Mouse (Mus musculus) MEL (cell line): Measurements from ENCODE around the gene Bach2. TPM values are rescaled to one million over a fixed set of nuclear protein-coding genes. Genes with fewer than 3 reads are reported as not detected.

ENCODE experiments used
- DNase-seq: peaks from one replicate; pipeline ENCODE4 v3.0.0; 2011; ENCODE audit warnings: low read depth, low spot score
- H3K27ac ChIP-seq: 2 replicates; pipeline ENCODE4 v1.5.1; 2012; ENCODE audit warnings: low read depth, mild to moderate bottlenecking, control low read depth, low read length, moderate library complexity; ENCODE audit not compliant: control insufficient read depth
- H3K27me3 ChIP-seq, 2 experiments: fragments of 150-350 bp in 1 of 2; sonication (generic) in 1 of 2; 2 replicates each; pipeline ENCODE4 v1.6.1; 2012; ENCODE audit warnings: low read length in 2 of 2, mild to moderate bottlenecking in 2 of 2, improper control_type of control experiment in 1 of 2, moderate library complexity in 1 of 2; ENCODE audit not compliant: insufficient read depth in 2 of 2, control insufficient read depth in 1 of 2
- H3K36me3 ChIP-seq, 2 experiments: 2 replicates each; pipeline ENCODE4 v1.6.1; 2012 to 2014; ENCODE audit warnings: low read length in 2 of 2, improper control_type of control experiment in 1 of 2, inconsistent platforms in 1 of 2, mild to moderate bottlenecking in 1 of 2; ENCODE audit not compliant: insufficient read depth in 2 of 2, control insufficient read depth in 1 of 2
- H3K4me1 ChIP-seq, 2 experiments: fragments of 150-350 bp in 1 of 2; sonication (generic) in 1 of 2; 2 replicates each; pipeline ENCODE4 v1.6.1; 2012; ENCODE audit warnings: low read length in 2 of 2, improper control_type of control experiment in 1 of 2, mild to moderate bottlenecking in 1 of 2; ENCODE audit not compliant: insufficient read depth in 2 of 2, control insufficient read depth in 1 of 2
- H3K4me3 ChIP-seq, 2 experiments: fragments of 150-350 bp in 1 of 2; sonication (generic) in 1 of 2; 2 replicates each; pipeline ENCODE4 v1.5.1; 2012; ENCODE audit warnings: low read depth in 2 of 2, low read length in 2 of 2, mild to moderate bottlenecking in 2 of 2, moderate library complexity in 2 of 2, control low read depth in 1 of 2, improper control_type of control experiment in 1 of 2; ENCODE audit not compliant: control insufficient read depth in 1 of 2, insufficient read depth in 1 of 2
- H3K79me2 ChIP-seq: 2 replicates; pipeline ENCODE4 v1.6.1; 2012; ENCODE audit warnings: mild to moderate bottlenecking, low read length, moderate library complexity; ENCODE audit not compliant: control insufficient read depth, poor library complexity, insufficient read depth
- H3K9ac ChIP-seq: 2 replicates; pipeline ENCODE4 v1.6.1; 2012; ENCODE audit warnings: low read depth, mild to moderate bottlenecking, control low read depth, low read length, moderate library complexity; ENCODE audit not compliant: control insufficient read depth, poor library complexity, severe bottlenecking
- H3K9me3 ChIP-seq: fragments of 150-350 bp; sonication (generic); replicated peaks from 2 replicates; pipeline ENCODE4 v1.6.1; 2012; ENCODE audit warnings: mild to moderate bottlenecking, low read length, improper control_type of control experiment, moderate library complexity; ENCODE audit not compliant: insufficient read depth
- BHLHE40 ChIP-seq: IDR thresholded peaks from 2 replicates; pipeline ENCODE4 v1.6.1; 2012; ENCODE audit warnings: low read depth, mild to moderate bottlenecking, inconsistent platforms, low read length, improper control_type of control experiment, borderline replicate concordance
- CHD1 ChIP-seq: IDR thresholded peaks from 2 replicates; pipeline ENCODE4 v1.6.1; 2012; ENCODE audit warnings: low read depth, mild to moderate bottlenecking, inconsistent platforms, low read length, improper control_type of control experiment
- CTCF ChIP-seq, 3 experiments: IDR thresholded peaks in 2 of 3; conservative IDR thresholded peaks in 1 of 3; 2 replicates each; pipeline ENCODE4 v1.5.1; 2011 to 2012; ENCODE audit warnings: low read length in 3 of 3, low read depth in 2 of 3, mild to moderate bottlenecking in 2 of 3, improper control_type of control experiment in 1 of 3, inconsistent platforms in 1 of 3, mixed read lengths in 1 of 3, moderate library complexity in 1 of 3; ENCODE audit not compliant: control insufficient read depth in 1 of 3, insufficient read depth in 1 of 3, poor library complexity in 1 of 3, severe bottlenecking in 1 of 3
- E2F4 ChIP-seq: IDR thresholded peaks from 2 replicates; pipeline ENCODE4 v1.6.1; 2011; ENCODE audit warnings: low read depth, low read length, improper control_type of control experiment, borderline replicate concordance
- ELF1 ChIP-seq: IDR thresholded peaks from 2 replicates; pipeline ENCODE4 v1.6.1; 2014; ENCODE audit warnings: low read depth, mild to moderate bottlenecking, inconsistent platforms, low read length, improper control_type of control experiment, moderate library complexity
- EP300 ChIP-seq, 2 experiments: IDR thresholded peaks; 2 replicates each; pipeline ENCODE4 v1.6.1; 2011; ENCODE audit warnings: improper control_type of control experiment in 2 of 2, low read length in 2 of 2, low read depth in 1 of 2, mild to moderate bottlenecking in 1 of 2
- JUND ChIP-seq: IDR thresholded peaks from 2 replicates; pipeline ENCODE4 v1.6.1; 2011; ENCODE audit warnings: low read depth, mild to moderate bottlenecking, improper control_type of control experiment, low read length
- KAT2A ChIP-seq: conservative IDR thresholded peaks from 2 replicates; pipeline ENCODE4 v1.6.1; 2012; ENCODE audit warnings: low read depth, low read length, improper control_type of control experiment, inconsistent platforms
- MEF2A ChIP-seq: IDR thresholded peaks from 2 replicates; pipeline ENCODE4 v1.6.1; 2014; ENCODE audit warnings: low read depth, mild to moderate bottlenecking, inconsistent platforms, low read length, improper control_type of control experiment; ENCODE audit not compliant: poor library complexity, insufficient replicate concordance, severe bottlenecking; ENCODE audit errors: extremely low read depth
- MXI1 ChIP-seq: IDR thresholded peaks from 2 replicates; pipeline ENCODE4 v1.6.1; 2011; ENCODE audit warnings: mild to moderate bottlenecking, low read depth, low read length, improper control_type of control experiment
- NELFE ChIP-seq: IDR thresholded peaks from 2 replicates; pipeline ENCODE4 v1.6.1; 2011; ENCODE audit warnings: low read depth, low read length, improper control_type of control experiment
- POLR2A ChIP-seq, 2 experiments: IDR thresholded peaks; 2 replicates each; pipeline ENCODE4 v1.6.1; 2011 to 2012; ENCODE audit warnings: low read length in 2 of 2, mild to moderate bottlenecking in 2 of 2, control low read depth in 1 of 2, improper control_type of control experiment in 1 of 2, low read depth in 1 of 2, moderate library complexity in 1 of 2; ENCODE audit not compliant: control insufficient read depth in 1 of 2, insufficient read depth in 1 of 2, poor library complexity in 1 of 2
- RAD21 ChIP-seq: IDR thresholded peaks from 2 replicates; pipeline ENCODE4 v1.6.1; 2011; ENCODE audit warnings: mild to moderate bottlenecking, low read depth, low read length, improper control_type of control experiment
- ZKSCAN1 ChIP-seq: IDR thresholded peaks from 2 replicates; pipeline ENCODE4 v1.6.1; 2012; ENCODE audit warnings: low read depth, mild to moderate bottlenecking, inconsistent platforms, low read length, improper control_type of control experiment, moderate library complexity
- ZMIZ1 ChIP-seq: IDR thresholded peaks from 2 replicates; pipeline ENCODE4 v1.6.1; 2012; ENCODE audit warnings: low read depth, mild to moderate bottlenecking, inconsistent platforms, low read length, improper control_type of control experiment, moderate library complexity
- ZNF384 ChIP-seq: IDR thresholded peaks from 2 replicates; pipeline ENCODE4 v1.6.1; 2012; ENCODE audit warnings: low read depth, mild to moderate bottlenecking, inconsistent platforms, low read length, improper control_type of control experiment
- polyA plus RNA-seq, 2 experiments: library from polyadenylated mRNA; stranded (reverse) in 1 of 2; unstranded in 1 of 2; fragments of >175 nt in 1 of 2; fragments of >200 nt in 1 of 2; gene quantifications; 2 replicates each; pipeline versions ENCODE4 v1.2.1 to v1.2.4; 2012; ENCODE audit warnings: low replicate concordance in 2 of 2, low read depth in 1 of 2; ENCODE audit not compliant: insufficient read length in 2 of 2, insufficient read depth in 1 of 2, missing spikeins in 1 of 2
- total RNA-seq: library from RNA; depleted of rRNA; stranded (reverse); fragments of 300-350 nt; gene quantifications from 2 replicates; pipeline ENCODE4 v1.2.3, GENCODE M21; 2012

The Bach2 gene
- total and polyA plus RNA-seq, 3 experiments: 0.04 TPM; not detected in 2

DNA sequence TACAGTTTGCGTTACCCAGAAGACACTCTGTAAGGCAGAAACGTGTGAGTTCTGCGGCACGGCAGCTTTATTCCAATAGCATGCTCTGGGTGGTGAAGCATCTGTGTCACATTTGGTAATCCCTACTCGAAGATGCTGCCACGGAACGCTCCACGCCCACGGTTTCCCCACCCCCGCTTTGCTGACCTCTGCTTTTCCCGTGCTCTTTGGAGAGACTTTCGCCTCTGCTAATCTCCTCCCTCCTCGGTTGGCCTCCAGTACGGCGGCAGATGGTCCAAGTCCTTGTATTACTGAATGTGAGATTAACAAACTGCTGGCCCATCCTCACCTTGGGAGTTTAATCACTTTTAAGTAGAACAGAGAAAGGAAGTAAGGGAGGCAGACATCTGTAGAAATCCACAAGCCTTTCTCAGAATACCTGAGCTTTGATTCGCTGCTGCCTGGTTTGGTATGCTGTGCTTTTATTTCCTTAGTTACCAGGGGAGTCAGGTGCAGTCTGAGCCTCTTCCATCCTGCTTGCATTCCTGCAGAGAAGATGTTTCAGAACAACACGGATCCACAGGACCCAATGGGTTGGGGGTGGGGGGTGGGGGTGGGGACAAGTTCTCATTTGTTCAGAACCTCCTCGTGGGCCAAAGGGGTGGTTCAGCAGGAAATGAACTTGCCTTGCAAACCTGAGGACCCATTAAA lies 242.9 kb downstream of the Bach2 start:
- no peak overlapping the region for H3K27ac ChIP-seq
- no peaks in the 10 kb centered on the region; the same call in 1 of the 2 replicates for H3K79me2 ChIP-seq
- TF ChIP-seq POLR2A (IDR thresholded peaks at IDR 0.05; ENCODE audit: control insufficient read depth in 1 of 2, insufficient read depth in 1 of 2, low read depth in 1 of 2, low read length in 2 of 2, poor library complexity in 1 of 2) (no peak), JUND (no peak)
- TF ChIP-seq, all 39 proteins: peak for 0
- no peaks in the 10 kb centered on the region for H3K4me1 ChIP-seq
- no peak for DNase-seq
- no peaks in the 10 kb centered on the region for H3K36me3 ChIP-seq
- H3K9ac ChIP-seq: no peak overlapping the region
- no peak overlapping the region for H3K4me3 ChIP-seq
- no peaks in the 10 kb centered on the region for H3K9me3 ChIP-seq
- peaks cover 0 to 12% of the 10 kb centered on the region in 2 experiments for H3K27me3 ChIP-seq

DNA sequence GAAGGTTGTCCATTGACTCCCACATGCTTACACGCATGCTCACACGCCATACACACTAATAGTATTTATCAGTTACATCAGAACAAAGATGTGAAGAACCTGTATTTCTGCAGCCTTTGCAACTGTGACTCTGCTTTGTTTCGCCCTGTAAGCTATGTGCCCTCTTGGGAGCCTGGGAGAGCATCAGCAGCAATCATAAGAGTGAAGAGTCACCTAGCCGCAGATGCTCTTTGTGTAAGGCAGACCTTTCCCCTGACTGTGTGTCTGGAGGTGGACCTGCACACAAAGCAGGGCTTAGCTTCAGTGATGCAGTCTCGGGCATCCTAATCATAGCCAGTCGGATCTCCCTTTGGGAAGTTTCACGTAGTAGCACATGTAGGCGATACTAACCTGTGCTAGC lies 243.5 kb downstream of the Bach2 start:
- H3K27ac ChIP-seq: no peak overlapping the region

DNA sequence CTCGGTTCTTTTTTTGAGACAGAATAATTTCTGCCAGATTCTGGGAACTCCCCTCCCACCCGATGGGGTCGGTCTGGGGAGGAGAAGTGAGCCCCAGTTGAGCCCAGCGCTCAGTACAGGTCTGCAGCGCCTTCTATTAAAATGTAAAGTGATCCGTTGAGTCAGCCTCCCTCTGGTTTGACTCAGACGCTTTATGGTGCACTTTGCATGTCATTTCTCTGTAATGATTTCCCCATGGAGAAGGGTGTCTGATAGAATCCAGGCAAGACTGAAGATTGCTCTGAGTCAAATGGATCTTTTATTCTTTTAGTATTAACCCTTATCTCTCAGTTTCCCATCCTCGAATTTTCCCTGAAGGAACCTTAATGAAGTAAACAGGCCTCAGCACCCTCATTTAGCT lies 244.3 kb downstream of the Bach2 start:
- TF ChIP-seq MEF2A (no peak), CHD1 (no peak), EP300 (IDR thresholded peaks at IDR 0.05; ENCODE audit: low read depth in 1 of 2, low read length in 2 of 2) (no peak), BHLHE40 (no peak), ELF1 (no peak), NELFE (no peak), CTCF (IDR thresholded peaks at IDR 0.05 in 2 of 3, conservative IDR thresholded peaks at IDR 0.05 in 1 of 3; ENCODE audit: control insufficient read depth in 1 of 3, insufficient read depth in 1 of 3, low read depth in 2 of 3, low read length in 3 of 3, poor library complexity in 1 of 3, severe bottlenecking in 1 of 3) (no peak)
- Histone ChIP-seq H3K9me3 (no peaks in the 10 kb centered on the region), H3K4me1 (no peaks in the 10 kb centered on the region), H3K27ac (no peak overlapping the region), H3K9ac (no peak overlapping the region), H3K4me3 (no peak overlapping the region), H3K27me3 (peaks cover 0 to 12% of the 10 kb centered on the region in 2 experiments), H3K36me3 (no peaks in the 10 kb centered on the region), H3K79me2 (no peaks in the 10 kb centered on the region; the same call in 1 of the 2 replicates)
- no peak for DNase-seq

More for the DNA sequence above, 243.5 kb downstream of the Bach2 start:
- Histone ChIP-seq H3K9me3 (no peaks in the 10 kb centered on the region), H3K4me1 (no peaks in the 10 kb centered on the region), H3K79me2 (no peaks in the 10 kb centered on the region; the same call in 1 of the 2 replicates), H3K36me3 (no peaks in the 10 kb centered on the region), H3K27me3 (peaks cover 0 to 12% of the 10 kb centered on the region in 2 experiments)
- TF ChIP-seq E2F4 (no peak), MXI1 (no peak), EP300 (IDR thresholded peaks at IDR 0.05; ENCODE audit: low read depth in 1 of 2, low read length in 2 of 2) (no peak), ZNF384 (no peak), ZKSCAN1 (no peak), ZMIZ1 (no peak), KAT2A (no peak), RAD21 (no peak), NELFE (no peak), JUND (no peak)
- TF ChIP-seq, all 39 proteins: peak for 0
- H3K4me3 ChIP-seq: no peak overlapping the region
- no peak overlapping the region for H3K9ac ChIP-seq
- no peak for DNase-seq
